Mouse (Mus musculus): ENCODE measurements around the gene Spast.
"Not testable (repeated sequence)": the region's sequence is repeated elsewhere in the genome, so short reads cannot be mapped to it uniquely, and the experiment has no call there.

The Spast gene

GRCm38 (mm10) chr17:74338937-74339804, at the start of gene Spast:
Spast (plus strand) TSS chr17:74338987.
- peak; percentile 46 to 47 for DNase-seq (ENCODE audit: low read depth in 2 of 2, low spot score in 2 of 2)

GRCm38 (mm10) chr17:74290198-74290597, 48.6 kb upstream of the Spast start:
- DNase-seq (ENCODE audit: low read depth in 2 of 2, low spot score in 2 of 2) = no peak

- no peak for DNase-seq (ENCODE audit: low read depth in 2 of 2, low spot score in 2 of 2)
These were observed 47.9 kb upstream of the Spast start for GRCm38 (mm10) chr17:74290869-74291268.

DNA sequence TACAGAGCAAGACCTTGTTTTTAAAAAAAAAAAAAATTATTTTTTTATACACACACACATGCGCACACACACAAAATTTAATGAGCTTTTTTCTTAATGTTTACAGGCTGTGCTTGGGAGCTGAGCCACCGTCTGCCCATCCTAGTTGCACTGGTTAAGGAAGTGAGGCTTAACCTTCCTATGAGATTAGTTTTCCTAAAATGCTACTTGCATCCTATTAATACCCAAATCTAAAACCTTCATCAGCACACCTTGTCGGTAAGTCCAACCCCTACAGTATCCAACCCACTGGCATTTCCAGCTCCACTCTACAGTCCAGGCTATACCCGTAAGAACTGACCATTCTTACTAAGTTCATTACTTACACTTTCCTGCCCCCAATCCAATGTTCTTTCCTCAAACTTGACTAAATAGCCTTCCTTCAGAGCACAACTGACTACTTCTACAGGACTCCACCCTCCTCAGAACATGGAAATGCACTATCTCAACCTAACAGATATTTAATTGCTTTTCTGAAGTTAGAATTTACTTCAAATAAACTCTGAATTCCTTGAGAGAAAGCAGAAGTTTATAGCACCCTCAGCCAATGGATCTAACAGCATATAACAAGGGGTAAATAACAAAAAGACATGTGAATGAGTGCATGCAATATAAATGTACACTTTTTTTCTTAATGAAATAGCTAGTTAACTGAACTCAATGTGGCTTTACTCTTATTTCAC, 47.0 kb upstream of the Spast start:
- no peak for DNase-seq (ENCODE audit: low read depth in 2 of 2, low spot score in 2 of 2)

DNA sequence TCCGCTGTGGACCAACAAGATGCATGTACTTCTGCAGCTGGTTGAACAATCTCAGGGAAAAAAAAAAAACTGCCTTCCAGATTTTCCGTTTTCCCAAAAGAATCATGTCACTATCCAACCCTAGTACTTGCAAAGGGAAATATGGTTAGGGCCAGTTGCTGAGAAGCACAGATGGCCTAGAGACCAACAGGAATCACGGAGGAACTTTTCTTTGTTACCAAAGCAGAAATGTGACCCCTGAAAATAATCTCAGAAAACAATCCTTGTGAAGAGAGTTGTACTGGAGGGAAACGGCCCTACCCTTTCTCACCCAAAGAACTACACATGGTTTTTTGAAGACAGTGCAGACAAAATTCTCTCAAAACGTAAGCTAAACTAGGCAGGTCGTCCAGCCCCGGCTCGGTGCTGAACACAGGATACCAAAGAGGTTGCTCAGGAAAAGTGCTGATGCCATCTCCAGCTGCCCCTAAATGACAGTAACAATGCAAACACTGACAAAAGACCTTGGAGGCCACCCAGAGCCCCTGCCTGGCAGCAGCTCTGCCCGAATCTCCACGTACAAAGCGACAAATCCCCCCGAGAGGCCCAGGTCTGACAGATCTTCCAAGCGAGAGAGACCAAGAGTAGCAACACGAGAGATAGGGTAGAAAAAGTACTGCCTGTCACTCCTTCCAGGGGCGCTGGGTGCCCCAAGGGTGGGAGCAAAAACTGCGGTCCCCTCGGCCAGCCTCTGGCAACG, 44.9 kb upstream of the Spast start:
- DNase-seq (ENCODE audit: low read depth in 2 of 2, low spot score in 2 of 2) = peak; percentile 14 to 39

DNA sequence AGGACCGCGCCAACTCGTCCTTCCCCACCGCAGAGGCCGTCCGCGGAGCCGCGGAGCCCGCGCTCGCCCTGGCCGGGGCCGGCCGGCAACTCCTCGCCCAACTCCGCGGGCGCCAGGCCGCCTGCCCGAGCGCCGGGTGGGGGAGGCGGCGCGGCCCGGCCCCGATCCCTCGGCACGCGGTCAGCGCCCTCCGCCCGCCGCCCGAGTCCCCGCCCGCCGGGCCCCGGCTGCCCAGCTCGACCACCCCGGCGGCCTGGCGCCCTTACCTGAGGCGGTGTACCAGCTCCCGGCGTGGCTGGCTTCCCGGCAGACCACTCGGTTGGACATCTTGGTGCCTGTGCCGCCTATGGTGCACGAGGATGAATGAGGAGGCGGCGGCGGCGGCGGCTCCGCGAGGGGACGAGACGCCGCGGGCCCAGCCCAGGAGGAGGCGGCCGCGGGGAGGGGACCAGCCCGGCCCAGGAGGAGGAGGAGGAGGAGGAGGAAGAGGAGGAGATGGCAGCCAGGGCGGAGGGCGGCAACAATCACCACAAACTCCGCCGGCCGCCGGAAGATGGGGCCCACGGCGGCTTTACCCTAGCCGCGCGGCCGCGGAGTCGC, 44.3 kb upstream of the Spast start:
- peak; percentile 46 to 59 for DNase-seq (ENCODE audit: low read depth in 2 of 2, low spot score in 2 of 2)

DNA sequence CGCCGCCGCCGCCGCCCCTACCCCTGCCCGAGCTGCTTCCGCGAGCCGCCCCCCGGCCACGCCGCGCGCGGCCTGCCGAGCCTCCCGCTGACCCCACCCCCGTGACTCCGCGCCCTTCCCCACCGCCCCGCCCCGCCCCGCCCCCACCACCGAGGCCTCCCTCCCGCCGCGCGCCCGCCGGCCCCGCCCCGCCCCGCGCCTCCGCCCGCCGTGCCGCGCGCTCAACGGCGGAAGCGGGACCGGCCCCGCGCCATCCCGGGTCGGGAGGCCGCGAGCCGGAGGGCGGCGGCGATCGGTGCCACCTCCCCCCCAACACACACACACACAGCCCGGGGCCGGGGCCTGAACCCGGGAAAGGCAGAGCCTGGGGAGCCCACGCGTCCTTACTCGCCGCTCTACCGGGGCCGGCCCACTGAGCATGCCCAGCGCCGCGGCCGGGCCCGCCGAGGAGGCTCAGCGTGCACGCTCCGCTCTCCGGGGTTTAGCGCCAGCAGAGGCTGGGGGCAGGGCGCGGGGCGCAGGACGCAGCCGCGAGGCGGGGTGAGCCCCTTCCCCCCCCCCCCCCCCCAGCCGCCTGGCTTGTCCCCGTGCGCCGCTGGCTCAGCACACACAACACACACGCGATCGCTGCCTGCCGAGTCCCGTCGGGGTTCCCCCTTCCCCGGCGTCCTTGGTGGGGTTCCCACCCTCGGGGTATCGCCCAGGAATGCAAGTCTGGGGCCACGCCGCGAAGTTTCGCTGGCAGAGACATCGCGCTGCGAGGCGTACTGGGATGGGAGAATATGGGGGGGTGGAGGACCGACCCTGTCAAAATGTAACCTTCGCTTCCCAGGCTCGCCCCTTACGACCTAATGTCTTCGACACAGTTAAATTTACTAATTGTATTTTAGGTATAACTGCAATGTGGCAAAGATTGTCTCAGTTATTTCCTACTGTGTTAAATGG, 43.5 kb upstream of the Spast start, which contains the start of gene Memo1:
Gene Memo1, minus strand, starts transcription at position 496 of the 945 bp plus-strand sequence.
- DNase-seq (ENCODE audit: low read depth in 2 of 2, low spot score in 2 of 2) = peak; percentile 66 to 69

GRCm38 (mm10) chr17:74296076-74296823, 42.5 kb upstream of the Spast start:
- DNase-seq (ENCODE audit: low read depth in 2 of 2, low spot score in 2 of 2) = peak in 1 of 2 experiments; percentile 28

DNA sequence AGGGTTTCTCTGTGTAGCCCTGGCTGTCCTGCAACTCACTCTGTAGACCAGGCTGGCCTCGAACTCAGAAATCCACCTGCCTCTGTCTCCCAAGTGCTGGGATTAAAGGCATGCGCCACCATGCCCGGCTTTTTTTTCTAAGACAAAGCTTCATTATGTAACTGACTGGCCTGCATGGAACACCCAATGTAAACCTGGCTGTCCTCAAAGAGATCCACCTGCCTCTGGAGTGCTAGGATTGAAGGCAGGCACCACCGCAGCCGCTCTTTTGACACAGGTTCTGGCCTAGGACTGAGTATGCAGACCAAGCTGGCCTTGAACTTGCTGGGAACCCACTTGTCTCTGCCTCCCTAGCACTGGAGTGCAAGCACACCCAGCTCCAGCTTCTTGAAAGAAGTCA, 41.8 kb upstream of the Spast start:
- DNase-seq (ENCODE audit: low read depth in 2 of 2, low spot score in 2 of 2) = not testable (repeated sequence)

- no peak for DNase-seq (ENCODE audit: low read depth in 2 of 2, low spot score in 2 of 2)
These were observed 38.7 kb upstream of the Spast start for GRCm38 (mm10) chr17:74300089-74300488.

GRCm38 (mm10) chr17:74304060-74304459, 34.7 kb upstream of the Spast start:
- no peak for DNase-seq (ENCODE audit: low read depth in 2 of 2, low spot score in 2 of 2)

GRCm38 (mm10) chr17:74305616-74306015, 33.2 kb upstream of the Spast start:
- DNase-seq (ENCODE audit: low read depth in 2 of 2, low spot score in 2 of 2) = no peak

DNA sequence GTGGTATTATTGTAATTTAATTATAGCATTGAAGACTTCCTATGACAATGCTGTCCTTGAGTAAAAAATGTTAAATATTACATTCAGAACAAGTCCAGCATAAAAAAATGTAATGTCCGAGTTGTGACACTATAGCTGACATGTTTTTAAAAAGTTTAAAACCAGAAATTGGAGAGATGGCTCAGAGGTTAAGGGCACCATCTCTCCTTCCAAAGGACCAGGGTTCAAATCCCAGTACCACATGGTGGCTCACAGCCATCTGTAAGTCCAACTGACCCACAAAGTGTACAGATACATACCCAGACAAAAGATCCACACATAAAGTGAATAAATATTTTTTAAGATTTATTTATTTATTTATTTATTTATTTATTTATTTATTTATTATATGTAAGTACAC, 32.8 kb upstream of the Spast start:
- DNase-seq (ENCODE audit: low read depth in 2 of 2, low spot score in 2 of 2) = no peak

- no peak for DNase-seq (ENCODE audit: low read depth in 2 of 2, low spot score in 2 of 2)
These were observed 23.1 kb upstream of the Spast start for GRCm38 (mm10) chr17:74315445-74316308.

GRCm38 (mm10) chr17:74316309-74316863, 22.4 kb upstream of the Spast start:
- DNase-seq (ENCODE audit: low read depth in 2 of 2, low spot score in 2 of 2) = peak; percentile 84 to 87

- DNase-seq (ENCODE audit: low read depth in 2 of 2, low spot score in 2 of 2) = no peak
These were observed 20.1 kb upstream of the Spast start for GRCm38 (mm10) chr17:74318721-74319120.

DNA sequence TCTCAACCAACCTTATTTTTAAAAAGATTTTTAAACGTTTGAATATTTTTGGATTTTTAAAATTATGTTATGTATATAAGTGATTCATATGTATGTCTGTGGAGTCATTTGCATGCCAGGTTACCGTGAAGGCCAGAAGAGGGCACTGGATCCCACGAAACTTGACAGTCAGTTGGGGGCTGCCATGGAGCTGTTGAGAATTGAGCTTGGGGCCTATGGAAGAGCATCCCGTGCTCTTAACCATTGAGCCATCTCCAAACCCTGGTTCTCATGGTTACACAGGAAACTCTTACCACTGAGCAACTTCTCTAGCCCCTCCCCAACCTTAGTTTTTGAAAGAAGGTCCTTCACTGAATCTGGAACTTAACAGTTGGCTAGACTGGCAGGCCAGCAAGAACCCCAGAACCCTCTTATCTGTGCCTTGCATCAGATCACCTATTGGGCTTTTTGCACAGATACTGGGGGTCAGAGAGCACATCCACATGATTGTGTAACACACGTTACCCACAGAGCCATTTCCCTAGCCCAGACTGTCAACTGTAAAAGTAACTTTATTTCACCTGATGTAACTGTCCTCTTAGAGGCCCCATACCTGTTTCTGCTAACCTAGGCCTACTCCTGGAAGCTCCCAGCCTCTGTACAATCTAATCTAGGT, 16.3 kb upstream of the Spast start:
- peak in 1 of 2 experiments; percentile 39 for DNase-seq (ENCODE audit: low read depth in 2 of 2, low spot score in 2 of 2)

Data from CD8-positive naive resting alpha-beta T cell, adult 2 months (primary cell).